Mouse (Mus musculus) CH12.LX (cell line): Measurements from ENCODE around the gene Col25a1. TPM values are rescaled to one million over a fixed set of nuclear protein-coding genes. Genes with fewer than 3 reads are reported as not detected.

ENCODE experiments used
- DNase-seq: peaks from one replicate; pipeline ENCODE4 v3.0.0-alpha.2; 2013; ENCODE audit errors: extremely low read depth
- H3K27ac ChIP-seq: 2 replicates; pipeline ENCODE4 v1.5.1; 2012; ENCODE audit warnings: low read depth, mild to moderate bottlenecking, control low read depth, moderate library complexity; ENCODE audit not compliant: insufficient read depth
- H3K27me3 ChIP-seq: replicated peaks from 2 replicates; pipeline ENCODE3; 2012; ENCODE audit warnings: inconsistent platforms
- H3K36me3 ChIP-seq, 2 experiments: replicated peaks in 1 of 2; 2 replicates each; pipeline versions ENCODE3 to v1.6.1; 2012; ENCODE audit warnings: inconsistent platforms in 1 of 2, low read length in 1 of 2, mild to moderate bottlenecking in 1 of 2, mixed read lengths in 1 of 2, moderate library complexity in 1 of 2; ENCODE audit not compliant: control insufficient read depth in 1 of 2, insufficient read depth in 1 of 2
- H3K4me1 ChIP-seq, 2 experiments: 2 replicates each; pipeline ENCODE4 v1.6.1; 2012; ENCODE audit warnings: inconsistent platforms in 1 of 2, moderate library complexity in 1 of 2; ENCODE audit not compliant: insufficient read depth in 2 of 2, control insufficient read depth in 1 of 2
- H3K4me2 ChIP-seq: 2 replicates; pipeline ENCODE4 v1.6.1; 2012; ENCODE audit warnings: low read depth, mild to moderate bottlenecking, control low read depth; ENCODE audit not compliant: poor library complexity, insufficient read depth, severe bottlenecking
- H3K4me3 ChIP-seq, 3 experiments: fragments of 150-350 bp in 1 of 3; sonication (generic) in 1 of 3; replicated peaks in 1 of 3; 2 replicates each; pipeline versions ENCODE3 to v1.5.1; 2011 to 2012; ENCODE audit warnings: low read depth in 2 of 3, low read length in 2 of 3, mild to moderate bottlenecking in 2 of 3, moderate library complexity in 2 of 3, control low read depth in 1 of 3, improper control_type of control experiment in 1 of 3, inconsistent platforms in 1 of 3, mixed read lengths in 1 of 3; ENCODE audit not compliant: poor library complexity in 1 of 3
- H3K79me2 ChIP-seq: replicated peaks from 2 replicates; pipeline ENCODE4 v1.6.1; 2012; ENCODE audit warnings: mild to moderate bottlenecking, moderate library complexity; ENCODE audit not compliant: control insufficient read depth, poor library complexity, insufficient read depth, severe bottlenecking; ENCODE audit errors: extremely low read depth
- H3K9ac ChIP-seq: 2 replicates; pipeline ENCODE4 v1.6.1; 2012; ENCODE audit warnings: low read depth, mild to moderate bottlenecking, control low read depth, moderate library complexity; ENCODE audit not compliant: insufficient read depth
- H3K9me3 ChIP-seq: replicated peaks from 2 replicates; pipeline ENCODE3; 2012; ENCODE audit warnings: low read length, inconsistent platforms, mixed read lengths
- BHLHE40 ChIP-seq: IDR thresholded peaks from 2 replicates; pipeline ENCODE4 v1.6.1; 2011; ENCODE audit warnings: mild to moderate bottlenecking, low read depth, low read length, improper control_type of control experiment
- CHD2 ChIP-seq: IDR thresholded peaks from 2 replicates; pipeline ENCODE4 v1.6.1; 2011; ENCODE audit warnings: low read length, improper control_type of control experiment
- CTCF ChIP-seq, 2 experiments: IDR thresholded peaks in 1 of 2; conservative IDR thresholded peaks in 1 of 2; 2 replicates each; pipeline ENCODE4 v1.5.1; 2011 to 2012; ENCODE audit warnings: low read depth in 2 of 2, low read length in 2 of 2, improper control_type of control experiment in 1 of 2, inconsistent platforms in 1 of 2, mild to moderate bottlenecking in 1 of 2, moderate library complexity in 1 of 2
- ELF1 ChIP-seq: IDR thresholded peaks from 2 replicates; pipeline ENCODE4 v1.6.1; 2014; ENCODE audit warnings: low read depth, mild to moderate bottlenecking, inconsistent platforms, low read length, improper control_type of control experiment
- GABPA ChIP-seq: IDR thresholded peaks from 2 replicates; pipeline ENCODE4 v1.6.1; 2012; ENCODE audit warnings: low read depth, low read length, improper control_type of control experiment, inconsistent platforms; ENCODE audit not compliant: insufficient replicate concordance
- IRF4 ChIP-seq: IDR thresholded peaks from 2 replicates; pipeline ENCODE4 v1.6.1; 2014; ENCODE audit warnings: low read depth, mild to moderate bottlenecking, inconsistent platforms, low read length, improper control_type of control experiment
- KAT2A ChIP-seq: IDR thresholded peaks from 2 replicates; pipeline ENCODE4 v1.6.1; 2012; ENCODE audit warnings: low read length, improper control_type of control experiment, inconsistent platforms; ENCODE audit not compliant: insufficient replicate concordance
- MAFK ChIP-seq: IDR thresholded peaks from 2 replicates; pipeline ENCODE4 v1.6.1; 2011; ENCODE audit warnings: low read length, improper control_type of control experiment; ENCODE audit not compliant: insufficient replicate concordance
- MAX ChIP-seq: IDR thresholded peaks from 2 replicates; pipeline ENCODE4 v1.6.1; 2011; ENCODE audit warnings: low read length, improper control_type of control experiment
- MAZ ChIP-seq: IDR thresholded peaks from 2 replicates; pipeline ENCODE4 v1.6.1; 2012; ENCODE audit warnings: low read depth, mild to moderate bottlenecking, inconsistent platforms, low read length, improper control_type of control experiment, moderate library complexity
- MEF2A ChIP-seq: IDR thresholded peaks from 2 replicates; pipeline ENCODE4 v1.6.1; 2014; ENCODE audit warnings: low read depth, mild to moderate bottlenecking, inconsistent platforms, low read length, improper control_type of control experiment, borderline replicate concordance
- NELFE ChIP-seq: IDR thresholded peaks from 2 replicates; pipeline ENCODE4 v1.6.1; 2011; ENCODE audit warnings: low read depth, low read length, improper control_type of control experiment
- NRF1 ChIP-seq: IDR thresholded peaks from 2 replicates; pipeline ENCODE4 v1.6.1; 2014; ENCODE audit warnings: low read depth, mild to moderate bottlenecking, inconsistent platforms, low read length, improper control_type of control experiment, moderate library complexity
- PAX5 ChIP-seq: IDR thresholded peaks from 2 replicates; pipeline ENCODE4 v1.6.1; 2012; ENCODE audit warnings: low read length, inconsistent platforms, mixed read lengths
- POLR2A ChIP-seq: IDR thresholded peaks from 2 replicates; pipeline ENCODE4 v1.6.1; 2011; ENCODE audit warnings: low read depth, mild to moderate bottlenecking, improper control_type of control experiment, low read length
- POLR2AphosphoS2 ChIP-seq: IDR thresholded peaks from 2 replicates; pipeline ENCODE4 v1.6.1; 2011; ENCODE audit warnings: low read depth, low read length, improper control_type of control experiment
- RCOR1 ChIP-seq: conservative IDR thresholded peaks from 2 replicates; pipeline ENCODE4 v1.6.1; 2012; ENCODE audit warnings: low read depth, mild to moderate bottlenecking, inconsistent platforms, low read length, improper control_type of control experiment
- SIN3A ChIP-seq: IDR thresholded peaks from 2 replicates; pipeline ENCODE4 v1.6.1; 2012; ENCODE audit warnings: low read length, improper control_type of control experiment, inconsistent platforms
- SMC3 ChIP-seq: IDR thresholded peaks from 2 replicates; pipeline ENCODE4 v1.6.1; 2011; ENCODE audit warnings: low read depth, low read length, improper control_type of control experiment
- TCF12 ChIP-seq: IDR thresholded peaks from 2 replicates; pipeline ENCODE4 v1.6.1; 2014; ENCODE audit warnings: low read depth, mild to moderate bottlenecking, inconsistent platforms, low read length, improper control_type of control experiment
- ZMIZ1 ChIP-seq: IDR thresholded peaks from 2 replicates; pipeline ENCODE4 v1.6.1; 2012; ENCODE audit warnings: low read depth, mild to moderate bottlenecking, inconsistent platforms, low read length, improper control_type of control experiment
- ZNF384 ChIP-seq: IDR thresholded peaks from 2 replicates; pipeline ENCODE4 v1.6.1; 2012; ENCODE audit warnings: low read depth, low read length, improper control_type of control experiment, inconsistent platforms
- dilution Hi-C: fragments of 300-500 bp; cut with MboI; formaldehyde crosslinking; loops from 2 replicates; pipeline ENCODE4 v1.14.3; 2020; ENCODE audit warnings: low sequenced_read_pairs; ENCODE audit not compliant: extremely low pct_unique_long_range_greater_than_20kb, extremely low pct_ligation_motif_present
- in situ Hi-C: fragments of 300-500 bp; cut with MboI; formaldehyde crosslinking; loops from 3 replicates; pipeline ENCODE4 v1.14.3; 2019; ENCODE audit warnings: low sequenced_read_pairs, low pct_ligation_motif_present, low pct_unique_long_range_greater_than_20kb, mixed read lengths
- polyA plus RNA-seq: library from polyadenylated mRNA; unstranded; fragments of >175 nt; gene quantifications from 2 replicates; pipeline ENCODE4 v1.2.1, GENCODE M21; 2012; ENCODE audit warnings: low read depth; ENCODE audit not compliant: insufficient read length
- total RNA-seq, 2 experiments: library from RNA; depleted of rRNA; stranded (reverse); fragments of 300-350 nt in 1 of 2; fragments of >200 nt in 1 of 2; gene quantifications; 2 replicates each; pipeline ENCODE4 v1.2.3; 2012 to 2014

Gene Col25a1
- total and polyA plus RNA-seq, 3 experiments = not detected

GRCm38 (mm10) chr3:130523019-130523418 is 391.7 kb downstream of the Col25a1 start:
- TF ChIP-seq GABPA (no peak), PAX5 (no peak), BHLHE40 (no peak), MAX (no peak), NRF1 (no peak)
- in situ Hi-C loops = no loop called here
- H3K4me3 ChIP-seq = no peak overlapping the region
- H3K9me3 ChIP-seq = no peaks in the 10 kb centered on the region
- no peak overlapping the region for H3K27ac ChIP-seq
- dilution Hi-C loops = no loop called here
- no peaks in the 10 kb centered on the region for H3K79me2 ChIP-seq
- H3K27me3 ChIP-seq = no peaks in the 10 kb centered on the region
- no peak overlapping the region for H3K4me2 ChIP-seq
- no peaks in the 10 kb centered on the region; a peak in 1 of 4 replicates for H3K4me1 ChIP-seq
- no peaks in the 10 kb centered on the region for H3K36me3 ChIP-seq
- DNase-seq = no peak
- no peak overlapping the region for H3K9ac ChIP-seq

DNA sequence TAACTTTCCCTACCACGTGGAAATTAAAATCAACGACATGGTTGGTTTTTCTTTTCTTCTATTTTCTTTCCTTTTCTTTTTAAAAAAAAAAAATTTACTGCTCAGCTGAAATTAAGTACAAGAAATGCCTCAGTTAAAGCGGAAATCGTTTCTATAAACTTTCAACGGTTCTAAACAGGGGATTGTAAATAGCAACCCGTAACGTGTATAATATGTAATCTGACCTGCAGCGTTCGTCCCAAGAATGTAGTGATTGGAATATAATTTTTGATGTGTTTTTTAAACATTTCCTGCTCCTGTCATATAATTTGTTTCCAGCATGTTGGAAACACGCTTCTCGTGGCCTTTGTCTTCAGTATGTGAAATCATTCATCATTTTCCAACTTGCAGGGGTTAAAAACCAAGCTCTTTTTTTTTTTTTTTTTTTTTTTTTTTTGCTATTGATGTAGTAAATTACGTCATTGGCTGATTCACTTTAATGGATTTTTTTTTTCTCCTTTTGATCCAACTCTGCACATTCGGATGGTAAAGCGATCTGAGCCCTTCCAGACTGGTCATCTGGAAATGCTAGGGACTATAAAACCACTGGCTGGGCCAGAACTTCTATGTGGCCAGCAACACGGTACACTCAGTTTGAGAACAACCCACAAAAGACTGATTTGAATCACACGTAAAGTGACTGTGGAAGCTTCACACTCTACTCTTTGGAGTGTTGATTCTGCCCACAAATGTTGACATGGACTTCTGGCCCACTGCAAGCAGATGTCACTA is 393.3 kb downstream of the Col25a1 start:
- dilution Hi-C loops (no loop called here), in situ Hi-C loops (no loop called here)
- Histone ChIP-seq H3K27ac (no peak overlapping the region), H3K4me1 (no peaks in the 10 kb centered on the region; a peak in 1 of 4 replicates), H3K4me2 (no peak overlapping the region), H3K27me3 (no peaks in the 10 kb centered on the region), H3K4me3 (no peak overlapping the region), H3K9ac (no peak overlapping the region), H3K79me2 (no peaks in the 10 kb centered on the region), H3K36me3 (no peaks in the 10 kb centered on the region), H3K9me3 (no peaks in the 10 kb centered on the region)
- no peak for TF ChIP-seq IRF4
- no peak for TF ChIP-seq RCOR1
- TF ChIP-seq ZNF384 = no peak
- no peak for TF ChIP-seq MAFK
- TF ChIP-seq KAT2A = no peak
- no peak for TF ChIP-seq NELFE
- no peak for TF ChIP-seq CHD2
- TF ChIP-seq MAZ = no peak
- no peak for TF ChIP-seq MEF2A
- no peak for TF ChIP-seq POLR2AphosphoS2
- TF ChIP-seq ZMIZ1 = no peak
- no peak for TF ChIP-seq ELF1
- no peak for TF ChIP-seq POLR2A
- TF ChIP-seq SIN3A = no peak
- TF ChIP-seq BHLHE40 = no peak
- TF ChIP-seq CTCF (conservative IDR thresholded peaks at IDR 0.05 in 1 of 2, IDR thresholded peaks at IDR 0.05 in 1 of 2; ENCODE audit: low read depth in 2 of 2, low read length in 2 of 2) = no peak
- TF ChIP-seq SMC3 = no peak
- TF ChIP-seq TCF12 = no peak
- TF ChIP-seq NRF1 = no peak
- DNase-seq = no peak
